Mouse (Mus musculus): ENCODE measurements around the gene Tekt2. TPM values are rescaled to one million over a fixed set of nuclear protein-coding genes. Genes with fewer than 3 reads are reported as not detected.
A peak's percentile ranks its signal among the peaks of the same experiment; 100 is the strongest.

Tekt2 gene
- polyA plus RNA-seq, 1 experiment from 2014 or later: 26.5 TPM

- Histone ChIP-seq H3K9me3 (replicated peaks) (no peaks in the 10 kb centered on the region), H3K36me3 (0 out of 2 replicates have a peak, but pooled peaks cover 5% of the 10 kb centered on the region), H3K9ac (no peak overlapping the region), H3K4me2 (replicated peaks) (peak overlapping the region; percentile 39), H3K27me3 (no peaks in the 10 kb centered on the region), H3K4me3 (replicated peaks) (no peak overlapping the region; the same call in 1 of the 2 replicates), H3K27ac (replicated peaks) (no peak overlapping the region), H3K4me1 (peaks cover 28% of the 10 kb centered on the region)
- no peak for ATAC-seq (ENCODE audit: insufficient number of reproducible peaks, low FRiP score, low TSS enrichment, low read depth)
- 17% methylated on average over 20 of the region's 20 CpGs for WGBS
These were observed 16.1 kb downstream of the Tekt2 start for GRCm38 (mm10) chr4:126309211-126309921.

DNA sequence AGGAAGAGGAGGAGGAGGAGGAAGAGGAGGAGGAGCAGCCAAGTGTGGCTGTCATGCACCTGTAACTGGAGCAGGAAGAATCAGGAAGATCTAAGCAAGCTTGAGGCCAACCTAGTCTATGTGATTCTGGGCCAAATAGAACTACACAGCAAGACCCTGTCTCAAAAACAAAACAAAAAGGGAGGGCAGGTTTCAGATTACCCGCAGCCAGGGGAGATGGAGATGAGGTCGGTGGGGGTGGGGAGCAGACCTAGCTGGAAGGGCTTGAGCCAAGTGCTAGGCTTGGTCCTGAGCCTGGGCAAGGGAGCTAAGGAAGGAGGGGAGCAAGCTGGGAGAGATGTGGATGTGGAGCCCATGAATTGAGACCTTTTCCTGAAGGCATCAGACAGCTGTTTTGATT is 18.7 kb downstream of the Tekt2 start:
- Histone ChIP-seq H3K4me1 (peaks cover 11% of the 10 kb centered on the region), H3K9me3 (replicated peaks) (no peaks in the 10 kb centered on the region), H3K9ac (no peak overlapping the region), H3K36me3 (0 out of 2 replicates have a peak, but pooled peaks cover 4% of the 10 kb centered on the region), H3K27ac (replicated peaks) (no peak overlapping the region), H3K4me2 (replicated peaks) (no peak overlapping the region), H3K4me3 (replicated peaks) (no peak overlapping the region), H3K27me3 (peaks cover 7% of the 10 kb centered on the region)
- ATAC-seq (ENCODE audit: insufficient number of reproducible peaks, low FRiP score, low TSS enrichment, low read depth): no peak
- 8% methylated on average over 2 of the region's 2 CpGs for WGBS

DNA sequence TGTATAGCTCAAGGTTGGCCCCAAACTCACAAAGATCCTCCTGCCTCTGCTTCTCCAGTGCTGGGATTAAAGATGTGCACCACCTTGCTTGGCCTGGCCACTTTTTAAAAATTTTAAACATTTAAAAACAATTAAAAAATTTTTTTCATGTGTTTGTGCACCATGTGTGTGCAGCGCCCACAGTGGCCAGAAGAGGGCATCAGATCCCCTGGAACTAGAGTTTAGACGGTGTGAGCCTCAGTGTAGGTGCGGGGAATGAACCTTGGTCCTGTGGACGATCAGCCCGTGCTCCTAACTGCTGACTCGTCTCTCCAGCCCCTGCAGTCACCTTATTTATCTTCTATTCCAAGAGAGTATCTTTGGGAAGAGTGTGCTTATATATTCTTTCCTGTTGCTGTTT is 19.4 kb downstream of the Tekt2 start:
- 90% methylated on average over 6 of the region's 6 CpGs for WGBS
- Histone ChIP-seq H3K9me3 (replicated peaks) (no peaks in the 10 kb centered on the region), H3K4me3 (replicated peaks) (no peak overlapping the region), H3K27ac (replicated peaks) (no peak overlapping the region), H3K4me2 (replicated peaks) (no peak overlapping the region), H3K36me3 (no peaks in the 10 kb centered on the region), H3K9ac (no peak overlapping the region), H3K4me1 (peaks cover 19% of the 10 kb centered on the region), H3K27me3 (peaks cover 10% of the 10 kb centered on the region)
- no peak for ATAC-seq (ENCODE audit: insufficient number of reproducible peaks, low FRiP score, low TSS enrichment, low read depth)

GRCm38 (mm10) chr4:126305428-126305827 is 20.1 kb downstream of the Tekt2 start:
- 79% methylated on average over 1 of the region's 1 CpGs for WGBS
- no peak for ATAC-seq (ENCODE audit: insufficient number of reproducible peaks, low FRiP score, low TSS enrichment, low read depth)
- H3K27ac ChIP-seq (replicated peaks): no peak overlapping the region

DNA sequence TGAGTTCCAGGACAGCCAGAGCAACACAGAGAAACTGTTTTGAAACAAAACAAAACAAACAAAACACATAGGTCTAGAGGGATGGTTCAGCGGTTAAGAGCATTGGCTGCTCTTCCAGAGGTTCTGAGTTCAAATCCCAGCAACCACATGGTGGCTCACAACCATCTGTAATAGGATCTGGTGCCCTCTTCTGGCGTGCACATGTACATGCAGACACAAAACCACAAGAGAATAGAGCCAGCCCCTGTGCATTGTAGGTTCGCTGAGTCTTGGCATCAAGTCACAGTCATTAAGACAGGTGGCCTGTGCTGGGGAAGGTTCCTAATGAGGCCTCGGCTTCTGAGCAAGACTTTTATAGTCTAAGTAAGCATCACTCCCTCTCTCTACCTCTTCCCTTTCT is 21.6 kb downstream of the Tekt2 start:
- Histone ChIP-seq H3K27me3 (peaks cover 25% of the 10 kb centered on the region), H3K27ac (replicated peaks) (no peak overlapping the region), H3K36me3 (no peaks in the 10 kb centered on the region), H3K4me3 (replicated peaks) (no peak overlapping the region), H3K9me3 (replicated peaks) (no peaks in the 10 kb centered on the region), H3K4me1 (peaks cover 26% of the 10 kb centered on the region), H3K4me2 (replicated peaks) (no peak overlapping the region), H3K9ac (no peak overlapping the region)
- WGBS: 65% methylated on average over 4 of the region's 4 CpGs
- no peak for ATAC-seq (ENCODE audit: insufficient number of reproducible peaks, low FRiP score, low TSS enrichment, low read depth)

More at GRCm38 (mm10) chr4:126305428-126305827, 20.1 kb downstream of the Tekt2 start:
- no peak overlapping the region for H3K4me3 ChIP-seq (replicated peaks)
- H3K27me3 ChIP-seq: peaks cover 17% of the 10 kb centered on the region
- H3K4me1 ChIP-seq: peaks cover 25% of the 10 kb centered on the region
- H3K36me3 ChIP-seq: no peaks in the 10 kb centered on the region
- H3K4me2 ChIP-seq (replicated peaks): no peak overlapping the region
- H3K9ac ChIP-seq: no peak overlapping the region
- no peaks in the 10 kb centered on the region for H3K9me3 ChIP-seq (replicated peaks)

GRCm38 (mm10) chr4:126301584-126302309 is 23.7 kb downstream of the Tekt2 start:
- 15% methylated on average over 27 of the region's 27 CpGs for WGBS
- no peaks in the 10 kb centered on the region; the same call in 1 of the 2 replicates for H3K36me3 ChIP-seq
- no peaks in the 10 kb centered on the region for H3K9me3 ChIP-seq (replicated peaks)
- peak overlapping the region; percentile 70 for H3K4me2 ChIP-seq (replicated peaks)
- no peak overlapping the region for H3K9ac ChIP-seq
- peaks cover 36% of the 10 kb centered on the region for H3K4me1 ChIP-seq
- no peak; the same call in 1 of the 2 replicates for ATAC-seq (ENCODE audit: insufficient number of reproducible peaks, low FRiP score, low TSS enrichment, low read depth)
- H3K27ac ChIP-seq (replicated peaks): peak overlapping the region; percentile 65
- peaks cover 25% of the 10 kb centered on the region for H3K27me3 ChIP-seq
- H3K4me3 ChIP-seq (replicated peaks): peak overlapping the region; percentile 38

DNA sequence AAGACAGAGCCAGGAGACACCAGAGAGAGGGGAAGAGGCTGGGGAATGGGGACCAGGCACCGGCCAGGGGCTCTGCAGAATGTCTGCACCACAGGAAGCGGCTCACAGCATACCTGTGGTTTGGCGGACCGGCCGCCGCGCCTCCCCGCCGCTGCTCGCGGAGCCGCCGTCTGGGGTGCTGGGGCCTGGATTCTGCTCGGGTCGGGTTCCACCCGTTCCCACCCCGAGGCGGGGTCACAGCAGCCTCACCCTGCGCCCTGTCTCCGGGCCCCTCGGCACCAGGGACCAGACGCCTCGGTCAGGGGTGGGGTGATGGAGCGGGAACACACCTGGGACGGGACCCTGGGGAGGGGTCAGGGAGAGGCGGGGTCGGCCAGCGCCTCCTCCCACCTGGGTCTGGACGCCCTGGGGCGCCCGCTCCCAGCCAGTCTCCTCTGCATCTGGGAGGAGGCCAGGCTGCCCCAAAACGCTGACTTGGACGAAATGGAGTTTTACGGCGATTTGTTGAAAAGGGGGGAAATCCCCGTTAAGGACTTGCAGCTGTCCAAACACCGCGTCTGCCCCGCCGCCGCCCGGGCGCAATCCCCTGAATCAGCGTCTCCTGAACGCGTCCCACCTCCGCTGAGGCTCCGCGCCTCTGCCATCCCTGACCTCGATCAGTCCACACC is 24.4 kb downstream of the Tekt2 start:
- peak; percentile 78 for ATAC-seq (ENCODE audit: insufficient number of reproducible peaks, low FRiP score, low TSS enrichment, low read depth)
- H3K36me3 ChIP-seq: no peaks in the 10 kb centered on the region; the same call in 1 of the 2 replicates
- peak overlapping the region; percentile 65 for H3K27ac ChIP-seq (replicated peaks)
- peaks cover 43% of the 10 kb centered on the region for H3K4me1 ChIP-seq
- peak overlapping the region; percentile 18; the same call in 1 of the 2 replicates for H3K9ac ChIP-seq
- no peaks in the 10 kb centered on the region for H3K9me3 ChIP-seq (replicated peaks)
- H3K4me2 ChIP-seq (replicated peaks): peak overlapping the region; percentile 70
- WGBS: 2% methylated on average over 50 of the region's 50 CpGs
- peaks cover 25% of the 10 kb centered on the region for H3K27me3 ChIP-seq
- H3K4me3 ChIP-seq (replicated peaks): peak overlapping the region; percentile 38

GRCm38 (mm10) chr4:126296617-126297101 is 28.8 kb downstream of the Tekt2 start:
- peak overlapping the region; percentile 35 for H3K4me3 ChIP-seq (replicated peaks)
- WGBS: under 1% methylated on average over 34 of the region's 34 CpGs
- peaks cover 38% of the 10 kb centered on the region for H3K4me1 ChIP-seq
- peak overlapping the region; percentile 70 for H3K4me2 ChIP-seq (replicated peaks)
- peaks cover 18% of the 10 kb centered on the region for H3K27me3 ChIP-seq
- H3K9me3 ChIP-seq (replicated peaks): no peaks in the 10 kb centered on the region
- H3K27ac ChIP-seq (replicated peaks): peak overlapping the region; percentile 67
- ATAC-seq (ENCODE audit: insufficient number of reproducible peaks, low FRiP score, low TSS enrichment, low read depth): peak; percentile 18; the same call in 1 of the 2 replicates
- H3K9ac ChIP-seq: peak overlapping the region; percentile 1; the same call in 1 of the 2 replicates
- no peaks in the 10 kb centered on the region; the same call in 1 of the 2 replicates for H3K36me3 ChIP-seq

- peaks cover 13% of the 10 kb centered on the region for H3K27me3 ChIP-seq
- H3K36me3 ChIP-seq: no peaks in the 10 kb centered on the region; the same call in 1 of the 2 replicates
- 44% methylated on average over 4 of the region's 4 CpGs for WGBS
- H3K9ac ChIP-seq: no peak overlapping the region
- H3K4me3 ChIP-seq (replicated peaks): no peak overlapping the region
- H3K27ac ChIP-seq (replicated peaks): peak overlapping the region; percentile 67; the same call in 1 of the 2 replicates
- no peaks in the 10 kb centered on the region for H3K9me3 ChIP-seq (replicated peaks)
- peaks cover 38% of the 10 kb centered on the region for H3K4me1 ChIP-seq
- ATAC-seq (ENCODE audit: insufficient number of reproducible peaks, low FRiP score, low TSS enrichment, low read depth): no peak
- no peak overlapping the region for H3K4me2 ChIP-seq (replicated peaks)
These were observed 29.6 kb downstream of the Tekt2 start for GRCm38 (mm10) chr4:126295937-126296336.

DNA sequence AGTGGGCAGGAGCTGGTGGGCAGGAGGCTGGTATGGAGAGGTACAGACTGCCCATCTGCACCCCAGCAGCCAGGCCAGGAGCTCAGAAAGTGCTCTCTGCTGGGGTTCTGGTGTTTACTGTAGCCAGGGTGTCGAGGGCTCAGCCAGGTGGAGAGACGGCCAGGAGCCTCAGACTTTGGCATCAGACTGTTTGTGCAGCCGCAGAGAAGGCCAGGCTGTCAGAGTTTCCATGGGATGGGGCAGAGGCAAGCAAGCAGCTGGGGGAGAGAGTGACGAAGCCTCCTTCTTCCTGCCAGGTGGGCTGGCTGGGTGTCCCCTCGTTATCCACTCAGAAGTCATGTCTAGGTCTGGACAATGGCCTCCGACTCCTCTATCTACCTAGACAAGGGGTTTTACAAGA is 30.3 kb downstream of the Tekt2 start:
- peaks cover 6% of the 10 kb centered on the region for H3K27me3 ChIP-seq
- no peak overlapping the region for H3K9ac ChIP-seq
- WGBS: 71% methylated on average over 6 of the region's 6 CpGs
- no peak overlapping the region for H3K4me2 ChIP-seq (replicated peaks)
- no peaks in the 10 kb centered on the region; the same call in 1 of the 2 replicates for H3K36me3 ChIP-seq
- H3K27ac ChIP-seq (replicated peaks): no peak overlapping the region
- H3K9me3 ChIP-seq (replicated peaks): no peaks in the 10 kb centered on the region
- H3K4me3 ChIP-seq (replicated peaks): no peak overlapping the region
- ATAC-seq (ENCODE audit: insufficient number of reproducible peaks, low FRiP score, low TSS enrichment, low read depth): no peak
- H3K4me1 ChIP-seq: peaks cover 38% of the 10 kb centered on the region

- peaks cover 12% of the 10 kb centered on the region for H3K27me3 ChIP-seq
- H3K4me2 ChIP-seq (replicated peaks): peak overlapping the region; percentile 10
- H3K4me1 ChIP-seq: peaks cover 35% of the 10 kb centered on the region
- 9% methylated on average over 13 of the region's 13 CpGs for WGBS
- H3K4me3 ChIP-seq (replicated peaks): no peak overlapping the region
- H3K9ac ChIP-seq: no peak overlapping the region
- no peaks in the 10 kb centered on the region for H3K36me3 ChIP-seq
- no peak overlapping the region; the same call in 1 of the 2 replicates for H3K27ac ChIP-seq (replicated peaks)
- ATAC-seq (ENCODE audit: insufficient number of reproducible peaks, low FRiP score, low TSS enrichment, low read depth): 0 out of 2 replicates have a peak, but pooled peaks have one; percentile 8
- H3K9me3 ChIP-seq (replicated peaks): no peaks in the 10 kb centered on the region
These were observed 34.3 kb downstream of the Tekt2 start for GRCm38 (mm10) chr4:126291196-126291595.

All from embryonic facial prominence, embryonic 15.5 days (tissue).